Mouse (Mus musculus): ENCODE measurements around the gene Nupr1. TPM values are rescaled to one million over a fixed set of nuclear protein-coding genes. Genes with fewer than 3 reads are reported as not detected.
A peak's percentile ranks its signal among the peaks of the same experiment; 100 is the strongest.
"Not testable (repeated sequence)": the region's sequence is repeated elsewhere in the genome, so short reads cannot be mapped to it uniquely, and the experiment has no call there.

Gene Nupr1
- polyA plus RNA-seq, 1 experiment from 2014 or later = 29.8 TPM

GRCm38 (mm10) chr7:126663646-126664045 lies 33.0 kb upstream of the Nupr1 start:
- no peaks in the 10 kb centered on the region for H3K4me1 ChIP-seq
- H3K36me3 ChIP-seq = peaks cover 40% of the 10 kb centered on the region
- no peak for ATAC-seq (ENCODE audit: insufficient number of reproducible peaks, low FRiP score, low TSS enrichment, low read depth)
- H3K9ac ChIP-seq = no peak overlapping the region
- no peak overlapping the region for H3K4me3 ChIP-seq
- H3K27me3 ChIP-seq = no peaks in the 10 kb centered on the region
- WGBS = 72% methylated on average over 8 of the region's 8 CpGs
- H3K4me2 ChIP-seq = no peak overlapping the region
- no peaks in the 10 kb centered on the region for H3K9me3 ChIP-seq
- no peak overlapping the region for H3K27ac ChIP-seq

- WGBS = 75% methylated on average over 3 of the region's 3 CpGs
- no peak for ATAC-seq (ENCODE audit: insufficient number of reproducible peaks, low FRiP score, low TSS enrichment, low read depth)
- Histone ChIP-seq H3K27me3 (no peaks in the 10 kb centered on the region), H3K27ac (no peak overlapping the region), H3K4me1 (no peaks in the 10 kb centered on the region), H3K4me3 (no peak overlapping the region), H3K9me3 (no peaks in the 10 kb centered on the region), H3K4me2 (no peak overlapping the region), H3K9ac (no peak overlapping the region), H3K36me3 (peaks cover 23% of the 10 kb centered on the region)
These were observed 29.1 kb upstream of the Nupr1 start for GRCm38 (mm10) chr7:126659771-126660170.

GRCm38 (mm10) chr7:126657522-126657921 lies 26.9 kb upstream of the Nupr1 start:
- whole genome bisulfite sequencing = 82% methylated on average over 1 of the region's 1 CpGs
- H3K9me3 ChIP-seq = no peaks in the 10 kb centered on the region
- H3K4me3 ChIP-seq = no peak overlapping the region
- peaks cover 3% of the 10 kb centered on the region; the same call in 1 of the 2 replicates for H3K36me3 ChIP-seq
- no peak for ATAC-seq (ENCODE audit: insufficient number of reproducible peaks, low FRiP score, low TSS enrichment, low read depth)
- no peaks in the 10 kb centered on the region for H3K4me1 ChIP-seq
- H3K9ac ChIP-seq = no peak overlapping the region
- H3K27ac ChIP-seq = no peak overlapping the region
- H3K4me2 ChIP-seq = no peak overlapping the region
- H3K27me3 ChIP-seq = no peaks in the 10 kb centered on the region

GRCm38 (mm10) chr7:126655695-126656094 lies 25.0 kb upstream of the Nupr1 start:
- ATAC-seq (ENCODE audit: insufficient number of reproducible peaks, low FRiP score, low TSS enrichment, low read depth) = no peak
- 93% methylated on average over 3 of the region's 3 CpGs for WGBS
- Histone ChIP-seq H3K4me3 (no peak overlapping the region), H3K4me2 (no peak overlapping the region), H3K9ac (no peak overlapping the region), H3K27me3 (no peaks in the 10 kb centered on the region), H3K4me1 (no peaks in the 10 kb centered on the region), H3K9me3 (no peaks in the 10 kb centered on the region), H3K36me3 (no peaks in the 10 kb centered on the region), H3K27ac (no peak overlapping the region)

GRCm38 (mm10) chr7:126653991-126654390 lies 23.3 kb upstream of the Nupr1 start:
- ATAC-seq (ENCODE audit: insufficient number of reproducible peaks, low FRiP score, low TSS enrichment, low read depth) = no peak
- 72% methylated on average over 2 of the region's 2 CpGs for WGBS
- H3K4me3 ChIP-seq = no peak overlapping the region
- no peaks in the 10 kb centered on the region for H3K27me3 ChIP-seq
- H3K4me2 ChIP-seq = no peak overlapping the region
- H3K4me1 ChIP-seq = peaks cover 6% of the 10 kb centered on the region
- no peaks in the 10 kb centered on the region for H3K9me3 ChIP-seq
- H3K27ac ChIP-seq = no peak overlapping the region
- no peak overlapping the region for H3K9ac ChIP-seq
- no peaks in the 10 kb centered on the region for H3K36me3 ChIP-seq

- no peak overlapping the region for H3K27ac ChIP-seq
- no peak for ATAC-seq (ENCODE audit: insufficient number of reproducible peaks, low FRiP score, low TSS enrichment, low read depth)
- no peak overlapping the region for H3K4me2 ChIP-seq
- no peak overlapping the region for H3K4me3 ChIP-seq
- peaks cover 8% of the 10 kb centered on the region for H3K4me1 ChIP-seq
- no peaks in the 10 kb centered on the region for H3K9me3 ChIP-seq
- no peak overlapping the region for H3K9ac ChIP-seq
- no peaks in the 10 kb centered on the region for H3K36me3 ChIP-seq
- no peaks in the 10 kb centered on the region for H3K27me3 ChIP-seq
- 59% methylated on average over 2 of the region's 2 CpGs for WGBS
These were observed 20.2 kb upstream of the Nupr1 start for GRCm38 (mm10) chr7:126650852-126651251.

- Histone ChIP-seq H3K9me3 (no peaks in the 10 kb centered on the region), H3K4me2 (peak within 1 kb of the TSS; percentile 77), H3K36me3 (no peaks in the 10 kb centered on the region), H3K9ac (peak within 1 kb of the TSS; percentile 66), H3K27me3 (no peaks in the 10 kb centered on the region), H3K4me3 (peak within 1 kb of the TSS; percentile 74), H3K4me1 (peaks cover 8% of the 10 kb centered on the region), H3K27ac (peak within 1 kb of the TSS; percentile 98)
- peak; percentile 97 for ATAC-seq (ENCODE audit: insufficient number of reproducible peaks, low FRiP score, low TSS enrichment, low read depth)
- WGBS = 1% methylated on average over 57 of the region's 57 CpGs
These were observed 18.8 kb upstream of the Nupr1 start, which contains the start of gene Sgf29 for GRCm38 (mm10) chr7:126649231-126650051. TSS of gene Sgf29 (plus strand) at chr7:126649309.

GRCm38 (mm10) chr7:126648486-126648885 lies 17.8 kb upstream of the Nupr1 start:
- no peaks in the 10 kb centered on the region for H3K27me3 ChIP-seq
- peak overlapping the region; percentile 77; the same call in 1 of the 2 replicates for H3K4me2 ChIP-seq
- no peak for ATAC-seq (ENCODE audit: insufficient number of reproducible peaks, low FRiP score, low TSS enrichment, low read depth)
- no peaks in the 10 kb centered on the region for H3K9me3 ChIP-seq
- no peaks in the 10 kb centered on the region for H3K36me3 ChIP-seq
- no peak overlapping the region for H3K27ac ChIP-seq
- 79% methylated on average over 4 of the region's 4 CpGs for WGBS
- peak overlapping the region; percentile 74; the same call in 1 of the 2 replicates for H3K4me3 ChIP-seq
- no peak overlapping the region for H3K9ac ChIP-seq
- H3K4me1 ChIP-seq = peaks cover 8% of the 10 kb centered on the region

GRCm38 (mm10) chr7:126645708-126646107 lies 15.0 kb upstream of the Nupr1 start:
- Histone ChIP-seq H3K27ac (no peak overlapping the region), H3K4me3 (no peak overlapping the region), H3K27me3 (no peaks in the 10 kb centered on the region), H3K4me2 (no peak overlapping the region), H3K4me1 (peaks cover 8% of the 10 kb centered on the region), H3K9me3 (no peaks in the 10 kb centered on the region), H3K9ac (no peak overlapping the region), H3K36me3 (no peaks in the 10 kb centered on the region)
- no peak for ATAC-seq (ENCODE audit: insufficient number of reproducible peaks, low FRiP score, low TSS enrichment, low read depth)
- 43% methylated on average over 5 of the region's 5 CpGs for WGBS

- no peak overlapping the region for H3K4me2 ChIP-seq
- H3K27me3 ChIP-seq = no peaks in the 10 kb centered on the region
- H3K9me3 ChIP-seq = no peaks in the 10 kb centered on the region
- H3K4me1 ChIP-seq = peaks cover 5% of the 10 kb centered on the region; the same call in 1 of the 2 replicates
- H3K9ac ChIP-seq = no peak overlapping the region
- ATAC-seq (ENCODE audit: insufficient number of reproducible peaks, low FRiP score, low TSS enrichment, low read depth) = no peak
- H3K4me3 ChIP-seq = no peak overlapping the region
- H3K27ac ChIP-seq = no peak overlapping the region
- no peaks in the 10 kb centered on the region for H3K36me3 ChIP-seq
These were observed 14.3 kb upstream of the Nupr1 start for GRCm38 (mm10) chr7:126644914-126645313.

GRCm38 (mm10) chr7:126644345-126644744 lies 13.7 kb upstream of the Nupr1 start:
- H3K4me2 ChIP-seq = no peak overlapping the region
- WGBS = 77% methylated on average over 3 of the region's 3 CpGs
- no peak for ATAC-seq (ENCODE audit: insufficient number of reproducible peaks, low FRiP score, low TSS enrichment, low read depth)
- H3K27me3 ChIP-seq = no peaks in the 10 kb centered on the region
- H3K4me1 ChIP-seq = peaks cover 2% of the 10 kb centered on the region; the same call in 1 of the 2 replicates
- no peak overlapping the region for H3K27ac ChIP-seq
- H3K36me3 ChIP-seq = no peaks in the 10 kb centered on the region
- H3K4me3 ChIP-seq = no peak overlapping the region
- H3K9ac ChIP-seq = no peak overlapping the region
- H3K9me3 ChIP-seq = no peaks in the 10 kb centered on the region

GRCm38 (mm10) chr7:126643244-126643617 lies 12.6 kb upstream of the Nupr1 start:
- H3K4me1 ChIP-seq; H3K27me3 ChIP-seq; H3K27ac ChIP-seq; H3K36me3 ChIP-seq; ATAC-seq (ENCODE audit: insufficient number of reproducible peaks, low FRiP score, low TSS enrichment, low read depth); H3K9ac ChIP-seq; H3K4me3 ChIP-seq; H3K4me2 ChIP-seq; H3K9me3 ChIP-seq: not testable (repeated sequence)
- 69% methylated on average over 3 of the region's 3 CpGs for WGBS
